Mouse (Mus musculus) olfactory bulb, adult 2 months (tissue): ENCODE data around the gene Stoml1.

Source experiments
- CTCF ChIP-seq: fragments of 200-500 bp; IDR thresholded peaks from 2 replicates; pipeline ENCODE4 v1.5.1; 2012; ENCODE audit warnings: low read depth, mild to moderate bottlenecking, low read length, moderate library complexity; ENCODE audit not compliant: insufficient read depth
- POLR2A ChIP-seq: fragments of 200-500 bp; IDR thresholded peaks from 2 replicates; pipeline ENCODE4 v1.6.1; 2012; ENCODE audit warnings: mild to moderate bottlenecking, low read depth, low read length, moderate library complexity; ENCODE audit not compliant: insufficient read depth

GRCm38 (mm10) chr9:58253033-58253804 lies at the start of gene Stoml1:
- peak; percentile 91 for TF ChIP-seq CTCF
- peak; percentile 64 for TF ChIP-seq POLR2A
